Mouse (Mus musculus) forebrain, embryonic 16.5 days (tissue): ENCODE data around the gene Bean1. TPM values are rescaled to one million over a fixed set of nuclear protein-coding genes. Genes with fewer than 3 reads are reported as not detected.
A peak's percentile ranks its signal among the peaks of the same experiment; 100 is the strongest.

Source experiments
- ATAC-seq: fragments of 200-750 bp; cut with Nextera tagmentation; 2 replicates; pipeline ENCODE4 v1.8.0; 2017; ENCODE audit warnings: mild to moderate bottlenecking, moderate library complexity
- H3K27ac ChIP-seq: fragments of 300-500 bp; sonication (generic); 2 replicates; pipeline ENCODE4 v1.5.1; 2014; ENCODE audit warnings: low read length, control low read depth
- H3K27me3 ChIP-seq: fragments of 300-500 bp; sonication (generic); replicated peaks from 2 replicates; pipeline ENCODE4 v1.6.1; 2014; ENCODE audit warnings: low read length; ENCODE audit not compliant: control insufficient read depth, insufficient read depth
- H3K36me3 ChIP-seq: fragments of 300-500 bp; sonication (generic); 2 replicates; pipeline ENCODE4 v1.6.1; 2014; ENCODE audit not compliant: control insufficient read depth, insufficient read depth
- H3K4me1 ChIP-seq: fragments of 300-500 bp; sonication (generic); replicated peaks from 2 replicates; pipeline ENCODE4 v1.6.1; 2014; ENCODE audit warnings: low read length; ENCODE audit not compliant: control insufficient read depth, insufficient read depth
- H3K4me2 ChIP-seq: fragments of 300-500 bp; sonication (generic); 2 replicates; pipeline ENCODE4 v1.6.1; 2014; ENCODE audit warnings: mild to moderate bottlenecking, low read length, control low read depth
- H3K4me3 ChIP-seq: fragments of 300-500 bp; sonication (generic); replicated peaks from 2 replicates; pipeline ENCODE4 v1.5.1; 2014; ENCODE audit warnings: mild to moderate bottlenecking, low read length, control low read depth
- H3K9ac ChIP-seq: fragments of 300-500 bp; sonication (generic); replicated peaks from 2 replicates; pipeline ENCODE4 v1.6.1; 2014; ENCODE audit warnings: low read depth, low read length, control low read depth
- H3K9me3 ChIP-seq: fragments of 300-500 bp; sonication (generic); 2 replicates; pipeline ENCODE4 v1.6.1; 2016; ENCODE audit warnings: low read length; ENCODE audit not compliant: control insufficient read depth
- WGBS: fragments of 180-500 bp; shearing (Covaris S2); extraction: QIAGEN DNeasy Blood & Tissue Kit; methylation state at CpG from one replicate; pipeline ENCODE4 v1.1.7; 2014; 5-methylcytosine and 5-hydroxymethylcytosine counted together
- polyA plus RNA-seq: library from polyadenylated mRNA; unstranded; fragments of >200 nt; fragmentation: Nextera tagmentation; extraction: Ambion mirVana; gene quantifications from 2 replicates; pipeline ENCODE4 v1.2.1, GENCODE M21; 2015

Bean1 gene
- polyA plus RNA-seq, 1 experiment from 2014 or later = 3.1 TPM

GRCm38 (mm10) chr8:104136277-104136676, 34.0 kb upstream of the Bean1 start:
- no peak for ATAC-seq
- Histone ChIP-seq H3K9me3 (no peaks in the 10 kb centered on the region), H3K4me1 (no peaks in the 10 kb centered on the region), H3K9ac (no peak overlapping the region), H3K27me3 (no peaks in the 10 kb centered on the region), H3K27ac (no peak overlapping the region), H3K4me2 (no peak overlapping the region), H3K36me3 (no peaks in the 10 kb centered on the region), H3K4me3 (no peak overlapping the region)
- 89% methylated on average over 3 of the region's 3 CpGs for WGBS

DNA sequence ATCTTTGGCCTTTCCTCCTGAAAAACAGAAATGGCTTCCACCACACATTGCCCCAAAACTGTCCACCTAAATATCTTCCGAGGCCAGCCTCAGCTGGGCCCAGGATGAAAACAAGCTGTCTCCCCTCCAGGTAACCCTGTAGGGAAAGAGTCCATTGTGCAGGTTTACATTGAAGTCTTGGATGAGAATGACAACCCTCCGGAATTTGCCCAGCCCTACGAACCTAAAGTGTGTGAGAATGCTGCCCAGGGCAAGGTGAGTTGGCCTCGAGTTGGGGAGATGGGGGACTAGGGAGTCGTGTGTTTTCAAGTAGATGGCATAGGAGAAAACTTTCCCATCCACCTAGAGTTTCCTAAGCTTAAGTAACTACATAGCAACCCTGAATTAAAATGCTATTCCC, 32.6 kb upstream of the Bean1 start:
- no peak overlapping the region for H3K9ac ChIP-seq
- H3K27ac ChIP-seq = no peak overlapping the region
- no peaks in the 10 kb centered on the region for H3K27me3 ChIP-seq
- no peak overlapping the region for H3K4me2 ChIP-seq
- H3K9me3 ChIP-seq = no peaks in the 10 kb centered on the region
- H3K4me3 ChIP-seq = no peak overlapping the region
- no peaks in the 10 kb centered on the region for H3K4me1 ChIP-seq
- H3K36me3 ChIP-seq = no peaks in the 10 kb centered on the region
- no peak for ATAC-seq
- 86% methylated on average over 5 of the region's 5 CpGs for WGBS

DNA sequence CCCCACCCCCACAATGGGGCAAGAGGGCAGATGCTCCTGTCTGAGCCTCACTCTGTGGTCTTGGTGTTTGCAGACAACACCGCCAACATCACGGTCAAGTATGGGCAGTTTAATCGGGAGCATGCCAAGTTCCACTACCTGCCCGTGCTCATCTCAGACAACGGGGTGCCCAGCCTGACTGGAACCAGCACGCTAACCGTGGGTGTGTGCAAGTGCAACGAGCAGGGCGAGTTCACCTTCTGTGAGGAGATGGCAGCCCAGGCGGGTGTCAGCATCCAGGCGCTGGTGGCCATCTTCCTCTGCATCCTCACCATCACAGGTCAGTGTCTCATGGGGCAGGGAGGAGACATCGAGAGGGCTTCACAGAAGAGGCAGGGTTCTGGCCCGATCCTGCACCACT, 29.6 kb upstream of the Bean1 start:
- no peak for ATAC-seq
- Histone ChIP-seq H3K27ac (no peak overlapping the region), H3K36me3 (no peaks in the 10 kb centered on the region), H3K4me2 (no peak overlapping the region), H3K27me3 (no peaks in the 10 kb centered on the region), H3K4me3 (no peak overlapping the region), H3K4me1 (no peaks in the 10 kb centered on the region), H3K9me3 (no peaks in the 10 kb centered on the region), H3K9ac (no peak overlapping the region)
- WGBS = 93% methylated on average over 13 of the region's 13 CpGs

- ATAC-seq = no peak
- Histone ChIP-seq H3K4me2 (no peak overlapping the region), H3K4me3 (no peak overlapping the region), H3K9me3 (no peaks in the 10 kb centered on the region), H3K27ac (no peak overlapping the region), H3K9ac (no peak overlapping the region), H3K36me3 (no peaks in the 10 kb centered on the region), H3K27me3 (no peaks in the 10 kb centered on the region), H3K4me1 (no peaks in the 10 kb centered on the region)
- WGBS = 90% methylated on average over 25 of the region's 25 CpGs
Measured at GRCm38 (mm10) chr8:104142415-104142814, 27.8 kb upstream of the Bean1 start.

DNA sequence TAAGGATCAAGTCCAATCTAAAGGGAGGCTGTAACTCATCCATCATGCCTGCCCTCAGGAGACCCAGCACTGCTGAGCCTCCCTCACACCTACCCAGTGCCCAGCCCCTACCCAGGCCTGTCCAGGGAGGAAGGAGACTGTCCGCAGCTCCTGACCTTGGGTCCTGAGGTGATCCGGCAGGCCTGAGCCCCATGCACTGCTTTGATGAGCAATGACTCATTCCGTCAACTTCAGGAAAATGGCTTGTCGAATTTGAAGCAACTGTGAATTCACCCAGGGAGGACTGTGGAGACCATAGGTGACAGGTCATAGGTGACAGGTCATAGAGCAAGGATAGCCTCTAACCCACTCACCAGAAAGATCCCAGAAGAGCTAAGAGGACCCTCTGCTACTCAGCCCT, 26.9 kb upstream of the Bean1 start:
- no peaks in the 10 kb centered on the region for H3K4me1 ChIP-seq
- H3K27me3 ChIP-seq = no peaks in the 10 kb centered on the region
- no peak overlapping the region for H3K9ac ChIP-seq
- no peak overlapping the region for H3K4me2 ChIP-seq
- no peaks in the 10 kb centered on the region for H3K36me3 ChIP-seq
- 92% methylated on average over 4 of the region's 4 CpGs for WGBS
- no peak for ATAC-seq
- no peak overlapping the region for H3K27ac ChIP-seq
- no peak overlapping the region for H3K4me3 ChIP-seq
- H3K9me3 ChIP-seq = no peaks in the 10 kb centered on the region

DNA sequence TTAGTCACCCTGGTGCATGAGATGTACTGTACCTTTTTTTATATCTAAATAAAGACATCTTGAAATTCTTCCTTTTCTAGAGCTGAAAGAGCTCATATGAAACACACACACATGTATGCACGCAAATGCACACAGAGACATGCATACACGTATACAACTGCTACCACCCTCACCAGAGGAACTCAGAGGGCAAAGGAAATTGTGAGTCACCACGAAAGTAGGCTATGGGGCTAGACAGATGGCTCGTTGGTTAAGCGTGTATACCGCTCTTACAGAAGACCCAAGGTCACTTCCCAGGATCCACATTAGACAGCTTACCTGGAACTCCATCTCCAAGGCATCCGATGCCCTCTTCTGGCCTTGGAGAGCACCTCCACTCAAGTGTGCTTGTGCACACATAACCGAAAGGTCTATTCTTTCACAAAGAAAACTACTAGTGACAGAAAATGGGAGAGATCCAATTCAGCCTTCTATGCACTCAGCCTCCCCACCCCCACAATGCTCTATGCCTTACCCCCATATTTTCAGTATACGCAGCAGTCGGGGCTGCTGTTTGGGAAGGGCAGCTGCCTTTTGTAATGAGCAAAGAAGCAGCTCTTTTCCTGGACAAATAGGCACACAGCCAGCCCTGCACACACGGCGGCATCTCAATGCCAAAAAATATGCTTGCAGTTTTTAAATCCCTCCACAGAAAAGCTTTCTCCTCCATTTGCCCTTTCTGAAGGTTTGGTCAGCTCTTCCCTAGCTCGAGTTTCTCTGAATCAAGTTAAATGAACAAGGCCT, 25.6 kb upstream of the Bean1 start:
- ATAC-seq = no peak

DNA sequence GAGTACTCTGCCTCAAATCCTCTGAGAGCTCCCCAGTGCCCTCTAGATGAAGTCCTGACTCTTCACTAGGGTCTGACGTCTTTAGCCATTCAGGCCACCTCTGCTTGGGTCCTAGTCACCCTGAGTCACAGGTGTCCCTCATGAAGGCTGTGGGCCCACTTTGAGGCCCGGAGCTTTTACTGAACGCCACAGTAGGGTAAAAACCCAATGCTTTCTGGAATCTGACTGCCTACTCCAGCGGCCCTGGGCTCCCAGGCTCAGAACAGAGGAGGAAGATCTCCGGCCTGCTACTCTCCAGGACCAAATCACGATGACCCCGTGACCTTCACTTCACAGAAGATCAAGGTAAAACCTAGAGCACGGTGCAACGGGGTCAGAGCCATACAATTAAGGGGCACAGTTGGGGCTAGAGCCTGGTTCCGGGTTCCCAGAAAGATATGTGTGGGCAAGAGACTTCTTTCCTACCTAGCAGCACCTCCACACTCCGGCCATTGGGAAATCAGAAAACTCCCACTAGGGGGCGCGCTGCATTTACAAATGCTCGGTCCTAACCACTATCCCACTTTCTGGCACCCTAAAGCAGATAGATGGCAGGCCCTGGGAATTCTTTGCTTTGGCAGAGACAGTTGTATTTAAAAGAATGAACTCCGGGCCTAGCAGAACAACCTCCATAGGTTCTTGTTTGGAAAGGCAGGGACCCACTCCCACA, 24.1 kb upstream of the Bean1 start:
- H3K27ac ChIP-seq = no peak overlapping the region
- no peaks in the 10 kb centered on the region for H3K4me1 ChIP-seq
- H3K36me3 ChIP-seq = no peaks in the 10 kb centered on the region
- H3K27me3 ChIP-seq = no peaks in the 10 kb centered on the region
- no peak overlapping the region for H3K4me2 ChIP-seq
- peak; percentile 89 for ATAC-seq
- no peak overlapping the region for H3K4me3 ChIP-seq
- H3K9ac ChIP-seq = no peak overlapping the region
- 29% methylated on average over 15 of the region's 15 CpGs for WGBS
- no peaks in the 10 kb centered on the region for H3K9me3 ChIP-seq

More for the DNA sequence above, 25.6 kb upstream of the Bean1 start:
- Histone ChIP-seq H3K4me1 (no peaks in the 10 kb centered on the region), H3K36me3 (no peaks in the 10 kb centered on the region), H3K9ac (no peak overlapping the region), H3K9me3 (no peaks in the 10 kb centered on the region), H3K27me3 (no peaks in the 10 kb centered on the region), H3K27ac (no peak overlapping the region), H3K4me3 (no peak overlapping the region), H3K4me2 (no peak overlapping the region)
- 80% methylated on average over 13 of the region's 13 CpGs for WGBS

GRCm38 (mm10) chr8:104146717-104147494, 23.3 kb upstream of the Bean1 start:
- peak; percentile 17; the same call in 1 of the 2 replicates for ATAC-seq
- H3K27me3 ChIP-seq = no peaks in the 10 kb centered on the region
- 92% methylated on average over 15 of the region's 15 CpGs for WGBS

DNA sequence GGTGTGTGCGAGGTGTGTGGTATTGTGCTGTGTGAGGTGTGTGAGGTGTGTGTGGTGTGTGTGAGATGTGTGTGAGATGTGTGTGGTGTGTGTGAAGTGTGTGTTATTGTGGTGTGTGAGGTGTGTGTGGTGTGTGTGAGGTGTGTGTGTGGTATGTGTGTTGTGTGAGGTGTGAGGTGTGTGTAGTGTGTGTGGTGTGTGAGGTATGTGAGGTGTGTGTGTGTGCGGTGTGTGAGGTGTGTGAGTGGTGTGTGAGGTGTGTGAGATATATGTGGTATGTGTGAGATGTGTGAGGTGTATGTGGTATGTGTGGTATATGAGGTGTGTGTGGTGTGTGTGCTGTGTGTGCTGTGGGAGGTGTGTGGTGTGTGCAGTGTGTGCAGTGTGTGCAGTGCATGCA, 22.3 kb upstream of the Bean1 start:
- H3K9ac ChIP-seq = no peak overlapping the region
- no peak overlapping the region for H3K4me2 ChIP-seq
- no peak overlapping the region for H3K27ac ChIP-seq
- ATAC-seq = no peak
- H3K4me3 ChIP-seq = no peak overlapping the region
- WGBS = 93% methylated on average over 2 of the region's 2 CpGs
- H3K9me3 ChIP-seq = no peaks in the 10 kb centered on the region
- H3K4me1 ChIP-seq = no peaks in the 10 kb centered on the region
- no peaks in the 10 kb centered on the region for H3K27me3 ChIP-seq
- no peaks in the 10 kb centered on the region for H3K36me3 ChIP-seq

More at GRCm38 (mm10) chr8:104146717-104147494, 23.3 kb upstream of the Bean1 start:
- Histone ChIP-seq H3K9me3 (no peaks in the 10 kb centered on the region), H3K4me1 (no peaks in the 10 kb centered on the region), H3K27ac (no peak overlapping the region), H3K9ac (no peak overlapping the region), H3K4me3 (no peak overlapping the region), H3K4me2 (no peak overlapping the region), H3K36me3 (no peaks in the 10 kb centered on the region)
